Mouse (Mus musculus) forebrain, embryonic 10.5 days (tissue): ENCODE results near the gene Ankrd37. TPM values are rescaled to one million over a fixed set of nuclear protein-coding genes. Genes with fewer than 3 reads are reported as not detected.

ENCODE experiments used
- polyA plus RNA-seq: library from polyadenylated mRNA; unstranded; fragments of >200 nt; fragmentation: Nextera tagmentation; extraction: Ambion mirVana; gene quantifications from 2 replicates; pipeline ENCODE4 v1.2.1, GENCODE M21; 2016

The Ankrd37 gene
- polyA plus RNA-seq, 1 experiment from 2014 or later = 17.8 TPM

Other genes with a start within 250 kb of the Ankrd37 start
- gene Pdlim3, start 120.2 kb downstream of the Ankrd37 start, polyA plus RNA-seq = 2.7 and 3.0 TPM in 2 replicates
- 0.09 and 0.18 TPM in 2 replicates for gene Ccdc110, start 71.1 kb downstream of the Ankrd37 start, polyA plus RNA-seq
- 3.7 and 4.2 TPM in 2 replicates for gene 1700029J07Rik, start 30.5 kb downstream of the Ankrd37 start, polyA plus RNA-seq
- gene Ufsp2, start 30.2 kb downstream of the Ankrd37 start, polyA plus RNA-seq = 58.5 and 64.4 TPM in 2 replicates
- 0.17 and 0.42 TPM in 2 replicates for gene Lrp2bp, start 6.4 kb downstream of the Ankrd37 start, polyA plus RNA-seq
- gene Cfap97, start 146.1 kb upstream of the Ankrd37 start, polyA plus RNA-seq = 18.1 and 19.4 TPM in 2 replicates
- gene Snx25, start 146.5 kb upstream of the Ankrd37 start, polyA plus RNA-seq = 2.6 and 2.7 TPM in 2 replicates
- gene Slc25a4, start 205.6 kb upstream of the Ankrd37 start, polyA plus RNA-seq = 492 and 499 TPM in 2 replicates